Mouse (Mus musculus) layer of hippocampus, adult 9-11 months (tissue): ENCODE results near the gene Uap1l1.

Source experiments
- DNase-seq: peaks from one replicate; pipeline ENCODE4 v3.0.0; 2022

The Uap1l1 gene

GRCm38 (mm10) chr2:25310969-25311368 lies 54.5 kb downstream of the Uap1l1 start:
- no peak for DNase-seq

GRCm38 (mm10) chr2:25310180-25310579 lies 55.3 kb downstream of the Uap1l1 start:
- no peak for DNase-seq
